Mouse (Mus musculus): ENCODE data around the gene H2-DMb1.

The H2-DMb1 gene

GRCm38 (mm10) chr17:34196491-34196890 is 43.6 kb downstream of the H2-DMb1 start:
- peak; percentile 86 for DNase-seq (ENCODE audit: low read depth)

GRCm38 (mm10) chr17:34196941-34197894 is 44.3 kb downstream of the H2-DMb1 start, which contains the start of gene Psmb8:
Gene Psmb8 (plus strand): TSS chr17:34197721.
- peak; percentile 85 for DNase-seq (ENCODE audit: low read depth)

DNA sequence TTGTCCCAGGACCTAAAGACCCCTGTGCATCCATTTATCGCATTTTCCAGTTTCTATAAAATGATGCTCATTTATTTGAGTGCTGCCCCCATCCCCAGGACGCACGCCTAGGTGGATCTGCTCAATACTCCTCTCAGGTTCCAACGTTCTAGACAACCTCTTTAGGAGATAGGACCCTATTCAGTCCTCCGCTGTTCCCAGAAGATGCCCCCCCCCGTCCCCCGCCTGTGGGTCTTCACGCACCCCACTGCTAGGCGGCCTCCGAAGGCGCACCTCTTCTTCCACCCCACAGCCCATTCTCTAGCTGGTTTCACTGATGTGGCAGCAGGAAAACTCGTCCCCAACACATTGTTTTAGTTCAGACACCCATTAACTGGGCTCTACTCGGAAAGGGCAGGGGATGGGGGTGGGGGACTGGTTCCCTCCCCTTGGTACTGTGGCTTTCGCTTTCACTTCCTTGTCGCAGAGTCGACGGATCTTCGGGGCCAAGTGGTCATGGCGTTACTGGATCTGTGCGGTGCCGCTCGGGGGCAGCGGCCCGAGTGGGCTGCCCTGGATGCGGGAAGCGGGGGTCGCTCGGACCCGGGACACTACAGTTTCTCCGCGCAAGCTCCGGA is 45.1 kb downstream of the H2-DMb1 start:
- peak; percentile 85 for DNase-seq (ENCODE audit: low read depth)

- no peak for DNase-seq (ENCODE audit: low read depth)
Measured at GRCm38 (mm10) chr17:34198521-34198912, 45.6 kb downstream of the H2-DMb1 start.

DNA sequence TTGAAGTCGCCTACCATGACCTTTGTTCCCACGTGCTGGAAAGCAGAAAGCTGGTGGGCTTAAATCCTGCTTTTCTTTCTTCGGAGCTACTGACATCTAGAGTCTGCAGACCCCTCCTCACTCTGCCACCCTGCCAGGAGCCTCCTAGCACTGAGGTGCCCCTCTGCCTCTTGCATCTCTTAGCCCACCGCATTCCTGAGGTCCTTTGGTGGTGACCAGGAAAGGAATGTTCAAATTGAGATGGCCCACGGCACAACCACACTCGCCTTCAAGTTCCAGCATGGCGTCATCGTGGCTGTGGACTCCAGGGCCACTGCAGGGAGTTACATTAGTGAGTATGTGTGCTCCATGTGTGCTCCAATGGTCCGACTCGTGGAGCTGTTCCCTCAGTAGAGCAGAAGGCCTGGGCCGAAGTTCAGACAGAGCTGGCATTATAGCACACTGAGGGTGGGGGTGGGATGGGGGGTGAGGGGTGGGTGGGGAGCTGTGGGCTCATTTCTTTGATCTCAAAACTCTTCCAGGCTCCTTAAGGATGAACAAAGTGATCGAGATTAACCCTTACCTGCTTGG is 46.3 kb downstream of the H2-DMb1 start:
- no peak for DNase-seq (ENCODE audit: low read depth)

DNA sequence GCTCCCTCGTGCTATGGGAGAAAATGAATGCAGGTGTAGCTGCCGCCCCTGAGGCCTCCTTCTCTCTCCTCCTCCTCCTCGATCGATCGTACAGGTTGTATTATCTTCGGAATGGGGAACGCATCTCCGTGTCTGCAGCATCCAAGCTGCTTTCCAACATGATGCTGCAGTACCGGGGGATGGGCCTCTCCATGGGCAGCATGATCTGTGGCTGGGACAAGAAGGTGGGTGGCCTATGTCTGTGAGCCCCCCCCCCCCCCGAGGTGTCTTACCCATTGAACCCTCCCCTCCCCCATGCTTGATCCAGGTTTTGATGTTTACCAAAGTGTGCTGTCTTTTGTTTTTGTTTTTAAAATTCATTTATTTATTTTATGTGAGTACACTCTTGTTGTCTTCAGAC is 47.2 kb downstream of the H2-DMb1 start:
- no peak for DNase-seq (ENCODE audit: low read depth)

- DNase-seq (ENCODE audit: low read depth): peak; percentile 51
Measured at GRCm38 (mm10) chr17:34200772-34201505, 48.1 kb downstream of the H2-DMb1 start.

DNA sequence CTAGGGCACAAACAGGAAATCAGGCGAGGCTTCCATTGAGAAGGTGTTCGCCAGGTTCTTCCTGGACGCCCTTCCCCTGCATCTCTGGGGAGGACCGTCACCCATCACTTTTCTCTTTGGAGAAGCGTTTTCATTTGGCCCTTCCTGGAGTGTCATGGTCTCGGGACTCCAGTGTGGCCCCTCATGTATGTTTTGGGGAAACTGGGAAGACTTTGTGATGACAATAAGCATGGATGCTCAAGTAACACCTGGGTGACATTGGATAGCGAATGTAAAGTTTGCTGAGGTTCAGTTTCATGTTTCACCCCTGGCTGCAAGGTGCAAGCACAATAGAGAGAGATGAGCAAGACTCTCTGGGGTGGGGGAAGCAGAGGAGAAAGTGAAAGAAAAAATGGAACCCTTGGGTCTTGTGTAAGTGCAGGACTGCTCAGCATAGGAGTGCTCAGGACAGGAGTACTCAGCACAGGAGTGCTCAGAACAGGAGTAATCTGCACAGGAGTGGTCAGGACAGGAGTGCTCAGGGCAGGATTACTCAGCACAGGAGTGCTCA is 48.7 kb downstream of the H2-DMb1 start:
- DNase-seq (ENCODE audit: low read depth): peak; percentile 57

DNA sequence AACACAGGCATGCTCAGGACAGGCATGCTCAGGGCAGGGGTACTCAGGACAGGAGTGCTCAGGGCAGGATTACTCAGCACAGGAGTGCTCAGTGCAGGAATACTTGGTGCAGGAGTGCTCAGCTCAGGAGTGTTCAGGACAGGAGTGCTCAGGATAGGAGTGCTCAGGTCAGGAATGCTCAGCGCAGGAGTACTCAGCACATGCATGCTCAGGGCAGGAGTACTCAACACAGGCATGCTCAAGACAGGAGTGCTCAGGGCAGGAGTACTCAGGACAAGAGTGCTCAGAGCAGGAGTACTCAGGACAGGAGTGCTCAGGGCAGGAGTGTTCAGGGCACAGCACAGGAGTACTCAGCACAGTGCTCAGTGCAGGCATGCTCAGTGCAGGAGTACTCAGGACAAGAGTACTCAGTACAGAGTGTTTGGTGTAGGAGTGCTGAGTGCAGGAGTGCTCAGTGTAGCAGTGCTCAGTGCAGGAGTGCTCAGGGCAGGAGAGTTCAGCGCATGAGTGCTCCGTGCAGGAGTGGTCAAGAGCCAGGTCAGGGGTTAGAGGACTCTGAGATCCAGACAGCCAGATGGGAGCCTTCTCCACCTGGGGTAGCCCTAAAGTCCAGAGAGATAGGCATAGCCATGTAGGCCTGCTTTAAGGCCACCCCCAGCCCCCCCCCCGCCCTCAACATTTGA is 50.0 kb downstream of the H2-DMb1 start:
- DNase-seq (ENCODE audit: low read depth): peak; percentile 28

DNA sequence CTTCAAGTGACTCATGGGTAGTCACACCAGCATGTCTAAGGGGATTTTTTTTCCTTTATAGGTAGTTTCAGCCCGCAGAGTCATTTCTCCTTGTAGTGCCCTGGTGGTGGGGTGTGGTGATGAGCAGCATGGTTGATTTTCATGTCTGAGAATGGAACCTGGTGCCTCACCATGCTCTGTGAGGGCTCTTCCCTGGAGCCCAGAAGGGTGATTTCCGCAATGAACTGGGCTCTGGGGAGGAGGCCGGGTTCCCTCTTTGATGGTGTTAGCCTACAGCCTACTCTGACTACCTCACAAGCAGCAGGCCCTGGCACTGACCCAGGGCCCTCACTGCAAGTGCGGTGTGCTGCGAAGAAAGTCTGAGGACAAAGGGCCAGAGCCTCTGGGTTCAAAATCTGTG is 50.6 kb downstream of the H2-DMb1 start, which contains the start of gene Tap2:
Gene Tap2 (plus strand): TSS at position 84 of the 400 bp plus-strand sequence.
- DNase-seq (ENCODE audit: low read depth): peak; percentile 63

GRCm38 (mm10) chr17:34204303-34205010 is 51.6 kb downstream of the H2-DMb1 start:
- peak; percentile 96 for DNase-seq (ENCODE audit: low read depth)

DNA sequence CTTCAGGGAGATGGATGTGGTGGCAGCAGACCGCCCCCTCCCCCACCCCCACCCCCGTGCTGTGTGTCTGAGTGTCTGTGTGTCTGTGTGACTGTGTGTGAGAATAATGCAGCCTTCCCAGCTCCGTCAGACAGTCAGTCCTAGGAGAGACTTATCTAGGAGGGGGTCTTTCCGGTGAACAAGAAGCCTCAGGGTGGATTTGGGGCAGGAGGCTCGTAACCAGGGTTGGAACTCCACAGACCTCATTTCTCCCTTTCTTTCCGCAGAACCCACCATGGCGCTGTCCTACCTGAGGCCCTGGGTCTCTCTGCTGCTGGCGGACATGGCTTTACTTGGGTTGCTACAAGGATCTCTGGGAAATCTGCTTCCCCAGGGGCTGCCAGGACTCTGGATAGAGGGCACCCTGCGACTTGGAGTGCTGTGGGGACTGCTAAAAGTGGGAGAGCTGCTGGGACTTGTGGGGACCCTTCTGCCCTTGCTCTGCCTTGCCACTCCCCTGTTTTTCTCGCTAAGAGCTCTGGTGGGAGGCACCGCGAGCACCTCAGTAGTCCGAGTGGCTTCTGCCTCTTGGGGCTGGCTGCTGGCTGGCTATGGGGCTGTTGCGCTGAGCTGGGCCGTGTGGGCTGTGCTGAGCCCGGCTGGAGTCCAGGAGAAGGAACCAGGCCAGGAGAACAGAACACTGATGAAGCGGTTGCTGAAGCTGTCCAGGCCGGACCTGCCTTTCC is 52.3 kb downstream of the H2-DMb1 start:
- peak; percentile 56 for DNase-seq (ENCODE audit: low read depth)

DNA sequence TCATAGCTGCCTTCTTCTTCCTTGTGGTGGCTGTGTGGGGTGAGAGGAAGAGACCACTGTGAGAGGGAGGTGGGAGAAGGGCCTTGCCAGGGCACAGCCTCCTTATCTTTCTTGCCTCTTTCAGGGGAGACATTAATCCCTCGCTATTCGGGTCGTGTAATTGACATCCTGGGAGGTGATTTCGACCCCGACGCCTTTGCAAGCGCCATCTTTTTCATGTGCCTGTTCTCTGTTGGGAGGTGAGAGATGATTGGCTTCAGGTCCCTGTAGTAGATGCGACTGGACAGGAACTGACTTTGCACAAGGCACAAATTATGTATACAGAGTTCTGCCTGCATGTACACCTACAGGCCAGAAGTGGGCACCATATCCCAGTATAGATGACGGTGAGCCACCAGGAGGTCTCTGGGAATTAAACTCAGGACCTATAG is 52.9 kb downstream of the H2-DMb1 start:
- DNase-seq (ENCODE audit: low read depth): peak; percentile 77

DNA sequence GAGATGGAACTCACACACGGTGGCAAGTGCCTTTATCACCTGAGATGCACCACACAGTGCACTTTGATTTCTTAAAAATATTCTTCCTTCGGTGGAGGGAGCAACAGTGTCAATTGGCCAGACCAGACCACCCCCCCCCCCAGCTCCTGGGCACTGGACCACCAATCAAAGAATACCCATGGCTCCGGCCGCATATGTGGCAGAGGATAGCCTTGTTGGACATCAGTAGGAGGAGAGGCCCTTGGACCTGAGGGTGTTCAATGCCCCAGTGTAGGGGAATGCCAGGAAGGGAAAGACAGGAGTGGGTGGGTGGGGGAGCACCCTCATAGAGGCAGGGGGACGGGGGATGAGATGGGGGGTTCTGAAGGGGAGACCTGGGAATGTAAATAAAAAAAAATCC is 53.9 kb downstream of the H2-DMb1 start:
- no peak for DNase-seq (ENCODE audit: low read depth)

DNA sequence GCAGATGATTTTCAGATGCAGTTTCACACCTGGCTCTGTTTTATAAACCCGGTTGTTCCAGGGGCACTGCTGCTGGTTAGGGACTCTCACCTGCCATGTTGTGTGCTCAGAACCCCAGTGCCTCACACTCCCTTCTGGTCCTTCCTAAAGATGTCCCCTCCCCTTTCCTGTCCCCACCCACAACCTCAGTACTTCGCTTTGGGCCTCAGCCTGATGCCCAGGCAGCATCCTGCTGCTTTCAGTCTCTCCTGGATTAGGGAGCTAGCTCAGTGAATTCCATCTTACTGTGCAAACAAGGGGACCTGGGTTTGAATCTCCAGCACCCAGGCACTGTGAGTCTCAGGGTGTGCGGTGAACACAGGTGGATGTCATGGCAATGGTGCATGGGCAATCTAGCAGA is 54.6 kb downstream of the H2-DMb1 start:
- DNase-seq (ENCODE audit: low read depth): peak; percentile 57

DNA sequence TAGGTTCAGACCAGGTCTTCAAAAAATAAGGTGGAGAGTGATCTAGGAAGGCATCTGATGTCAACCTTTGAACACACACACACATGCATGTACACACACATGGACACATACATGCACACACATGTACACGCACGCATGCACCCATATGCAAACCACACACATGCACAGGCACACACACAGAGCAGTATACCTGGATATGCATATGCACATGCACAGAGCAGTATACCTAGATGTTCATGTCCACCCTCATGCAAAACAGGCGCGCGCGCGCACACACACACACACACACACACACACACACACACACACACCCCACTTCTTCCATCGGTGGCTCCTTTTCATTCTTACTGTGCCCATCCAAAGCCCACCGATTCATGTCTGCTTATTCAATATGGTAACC is 55.0 kb downstream of the H2-DMb1 start:
- DNase-seq (ENCODE audit: low read depth): no peak

GRCm38 (mm10) chr17:34208421-34208820 is 55.5 kb downstream of the H2-DMb1 start:
- no peak for DNase-seq (ENCODE audit: low read depth)

DNA sequence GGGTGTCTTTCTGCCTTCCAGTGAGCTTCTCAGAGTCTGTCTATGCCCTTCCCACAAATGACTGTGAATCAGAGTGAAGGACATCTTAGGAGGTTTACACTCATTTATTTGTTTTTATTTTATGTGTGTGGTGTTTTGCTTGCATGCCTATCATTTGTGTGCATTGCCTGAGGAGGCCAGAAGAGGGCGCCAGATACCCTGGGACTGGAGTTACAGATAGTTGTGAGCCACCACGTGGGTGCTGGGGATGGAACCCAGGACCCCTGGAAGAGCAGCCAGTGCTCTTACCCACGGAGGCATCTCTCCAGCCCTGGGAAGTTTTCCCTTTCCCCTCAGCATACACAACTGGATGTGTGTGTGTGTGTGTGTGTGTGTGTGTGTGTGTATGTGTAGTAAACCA is 56.8 kb downstream of the H2-DMb1 start:
- peak; percentile 65 for DNase-seq (ENCODE audit: low read depth)

Measured in naive thymus-derived CD4-positive, alpha-beta T cell, adult 2 months (primary cell).